Comparison of ENCODE assay signal across 8 mouse cellular contexts in the genomic region with DNA sequence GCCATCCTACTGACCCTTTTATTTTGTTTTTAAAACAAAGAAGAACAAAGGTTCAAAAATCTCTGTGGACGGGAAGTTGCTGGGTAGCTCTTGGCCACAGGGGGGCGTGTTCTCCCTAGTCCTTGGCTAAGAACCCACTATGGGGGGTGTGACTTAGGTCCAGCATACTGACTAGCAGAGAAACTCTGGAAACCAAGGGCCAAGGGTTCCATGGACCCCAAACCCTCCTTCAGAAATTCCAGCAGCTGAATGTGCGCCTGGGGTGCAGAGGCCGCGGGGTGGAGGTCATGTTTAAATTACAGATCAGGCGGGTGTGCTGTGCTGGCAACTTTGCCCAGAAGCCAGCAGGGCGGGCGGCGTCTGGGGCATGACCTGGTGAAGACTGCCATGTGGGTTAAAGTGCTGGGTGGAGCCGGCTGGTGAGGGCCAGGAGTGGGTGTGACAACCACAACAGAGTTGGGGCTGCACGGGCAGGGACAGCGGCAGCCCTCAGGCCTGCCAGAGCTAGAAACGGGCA. TPM values are rescaled to one million over a fixed set of nuclear protein-coding genes. Genes with fewer than 3 reads are reported as not detected.
DNase-seq lines count a peak whose midpoint lies in the region; ATAC-seq lines count a peak whose summit lies in the region.

No protein-coding gene starts in this region.

- 52% methylated on average over 13 of the region's 13 CpGs for WGBS in forebrain, embryonic 14.5 days
- 45% methylated on average over 13 of the region's 13 CpGs for WGBS in forebrain, embryonic 13.5 days

- H3K4me1 ChIP-seq in forebrain, embryonic 14.5 days (ENCODE audit: control insufficient read depth, insufficient read depth, low read length), result no peaks in the 10 kb centered on the region
- 0 out of 2 replicates have a peak, but pooled peaks cover 9% of the 10 kb centered on the region for H3K4me1 ChIP-seq in forebrain, embryonic 13.5 days
- peaks cover 56% of the 10 kb centered on the region for H3K4me1 ChIP-seq in erythroblast, embryonic 14.5 days (ENCODE audit: control insufficient read depth)

- H3K27me3 ChIP-seq in forebrain, embryonic 14.5 days (replicated peaks; ENCODE audit: control insufficient read depth, insufficient read depth, low read length), result no peaks in the 10 kb centered on the region
- no peaks in the 10 kb centered on the region for H3K27me3 ChIP-seq in forebrain, embryonic 13.5 days
- H3K27me3 ChIP-seq in erythroblast, embryonic 14.5 days (ENCODE audit: control insufficient read depth), result peaks cover 5% of the 10 kb centered on the region; the same call in 1 of the 2 replicates

- H3K9ac ChIP-seq in forebrain, embryonic 14.5 days (ENCODE audit: low read length), result no peak overlapping the region
- no peak overlapping the region for H3K9ac ChIP-seq in forebrain, embryonic 13.5 days

- no peak for ATAC-seq in forebrain, embryonic 14.5 days
- no peak for ATAC-seq in forebrain, embryonic 13.5 days
- peak; percentile 92 for ATAC-seq in megakaryocyte-erythroid progenitor cell, adult 5-6 weeks (replicated peaks; ENCODE audit: low FRiP score, low TSS enrichment, poor library complexity, severe bottlenecking)

- H3K9me3 ChIP-seq in forebrain, embryonic 14.5 days (replicated peaks; ENCODE audit: control insufficient read depth, low read length), result no peaks in the 10 kb centered on the region
- no peaks in the 10 kb centered on the region for H3K9me3 ChIP-seq in forebrain, embryonic 13.5 days (replicated peaks)
- H3K9me3 ChIP-seq in erythroblast, embryonic 14.5 days (ENCODE audit: control insufficient read depth, low read length), result peaks cover 3% of the 10 kb centered on the region

- no peak overlapping the region for H3K4me2 ChIP-seq in forebrain, embryonic 14.5 days (ENCODE audit: low read length)
- H3K4me2 ChIP-seq in forebrain, embryonic 13.5 days, result no peak overlapping the region

- H3K27ac ChIP-seq in forebrain, embryonic 14.5 days (ENCODE audit: low read depth, low read length), result no peak overlapping the region
- no peak overlapping the region for H3K27ac ChIP-seq in forebrain, embryonic 13.5 days

- no peaks in the 10 kb centered on the region for H3K36me3 ChIP-seq in forebrain, embryonic 14.5 days (ENCODE audit: control insufficient read depth, insufficient read depth, low read length)
- H3K36me3 ChIP-seq in forebrain, embryonic 13.5 days (ENCODE audit: poor library complexity, severe bottlenecking), result no peaks in the 10 kb centered on the region
- H3K36me3 ChIP-seq in erythroblast, embryonic 14.5 days (ENCODE audit: control insufficient read depth), result no peaks in the 10 kb centered on the region; the same call in 1 of the 2 replicates

- DNase-seq in forebrain, embryonic 14.5 days (ENCODE audit: low spot score), result peak; percentile 70
- peak; percentile 83 for DNase-seq in 416B (ENCODE audit: low read depth)
- peak; percentile 82 to 94 for DNase-seq in adrenal gland, adult (ENCODE audit: inconsistent age in 2 of 2, low spot score in 1 of 2)
- DNase-seq in kidney, postnatal 4 days, result peak; percentile 70 to 79
- peak; percentile 60 for DNase-seq in thymus, postnatal 14 days

- H3K4me3 ChIP-seq in forebrain, embryonic 14.5 days (ENCODE audit: low read depth, low read length), result no peak overlapping the region
- H3K4me3 ChIP-seq in forebrain, embryonic 13.5 days, result no peak overlapping the region
- peak overlapping the region; percentile 45 for H3K4me3 ChIP-seq in erythroblast, embryonic 14.5 days (replicated peaks)

RNA-seq across cellular contexts. Expression of a gene that starts 29.9 kb away (rescaled TPM):
- 11.6 and 12.8 TPM in 2 replicates for polyA plus RNA-seq in forebrain, embryonic 14.5 days (2014; fragmentation: Nextera tagmentation; extraction: Ambion mirVana)
- 20.7 and 22.3 TPM in 2 replicates for polyA plus RNA-seq in forebrain, embryonic 13.5 days (2015; fragmentation: Nextera tagmentation; extraction: Ambion mirVana)
- polyA plus RNA-seq in erythroblast, embryonic 14.5 days (2012), result 3.1 and 3.2 TPM in 2 replicates
- 8.3 and 13.4 TPM in 2 replicates for total RNA-seq in megakaryocyte-erythroid progenitor cell, adult 5-6 weeks (2014; fragmentation: Nextera tagmentation)
- total RNA-seq in megakaryocyte-erythroid progenitor cell, adult 5-6 weeks (2017), result 3.2 and 3.4 TPM in 2 replicates

RNA-seq across cellular contexts. Expression of a gene that starts 41.6 kb away (rescaled TPM):
- 315 and 338 TPM in 2 replicates for polyA plus RNA-seq in forebrain, embryonic 14.5 days (2014; fragmentation: Nextera tagmentation; extraction: Ambion mirVana)
- 351 and 386 TPM in 2 replicates for polyA plus RNA-seq in forebrain, embryonic 13.5 days (2015; fragmentation: Nextera tagmentation; extraction: Ambion mirVana)
- polyA plus RNA-seq in erythroblast, embryonic 14.5 days (2012), result 3.8 and 4.1 TPM in 2 replicates
- 80.7 and 102 TPM in 2 replicates for total RNA-seq in megakaryocyte-erythroid progenitor cell, adult 5-6 weeks (2014; fragmentation: Nextera tagmentation)
- total RNA-seq in megakaryocyte-erythroid progenitor cell, adult 5-6 weeks (2017), result 117 and 132 TPM in 2 replicates

Comparison
In these comparisons a context has a peak if more than half of its experiments do, and no peak if none do; other contexts are left out.
1. RNA of a gene that starts 41.6 kb away (polyA plus RNA-seq): 351 to 386 TPM in forebrain, embryonic 13.5 days and 315 to 338 TPM in forebrain, embryonic 14.5 days; 3.8 to 4.1 TPM in erythroblast, embryonic 14.5 days; every median in the first group is over 10 times any median in the second.
2. Peak in every context shown above with its lines, with median percentiles within 50 percentile points of each other: DNase-seq.